In genomic region chr16:91223327-91224067, GRCm38 (mm10) we compare ENCODE assay signal across 13 mouse cellular contexts. TPM values are rescaled to one million over a fixed set of nuclear protein-coding genes. Genes with fewer than 3 reads are reported as not detected.
DNase-seq lines count a peak whose midpoint lies in the region; ATAC-seq lines count a peak whose summit lies in the region.
"Had no signal": no experiment of that assay in that cellular context is flagged by ENCODE, and none has a peak within 500 bp of the region (broad histone marks: within the 10 kb centered on the region; RNA-seq: fewer than 3 reads in every experiment).

No protein-coding gene starts in this region.

- DNase-seq in heart, embryonic 10.5 days (ENCODE audit: low spot score) = no peak
- DNase-seq in heart, adult 9 months (ENCODE audit: low spot score in 2 of 2) = no peak
- peak; percentile 22 for DNase-seq in embryonic facial prominence, embryonic 14.5 days (ENCODE audit: low spot score)
- no peak for DNase-seq in hindbrain, embryonic 14.5 days (ENCODE audit: low spot score)
- peak; percentile 56 for DNase-seq in neural tube, embryonic 10.5 days (ENCODE audit: extremely low spot score, low spot score)
- DNase-seq in urinary bladder, postnatal 10 days (ENCODE audit: low spot score) = no peak
- DNase-seq in B cell, adult 2 months = no peak
- DNase-seq in layer of hippocampus, adult 9-10 months (ENCODE audit: low spot score) = no peak
- DNase-seq: adrenal gland, postnatal 10 days; cerebellum, adult 11 months; kidney, postnatal 36 days had no signal

- peak overlapping the region; percentile 37; the same call in 1 of the 2 replicates for H3K4me3 ChIP-seq in heart, embryonic 10.5 days
- H3K4me3 ChIP-seq in embryonic facial prominence, embryonic 14.5 days (ENCODE audit: low read depth, low read length) = peak overlapping the region; percentile 25
- no peak overlapping the region for H3K4me3 ChIP-seq in hindbrain, embryonic 14.5 days (replicated peaks; ENCODE audit: low read length)
- H3K4me3 ChIP-seq: limb, embryonic 13.5 days had no signal

- H3K27me3 ChIP-seq in heart, embryonic 10.5 days (ENCODE audit: insufficient read depth, poor library complexity, severe bottlenecking) = peaks cover 100% of the 10 kb centered on the region
- H3K27me3 ChIP-seq in embryonic facial prominence, embryonic 14.5 days (replicated peaks; ENCODE audit: control insufficient read depth, insufficient read depth, low read length) = peaks cover 100% of the 10 kb centered on the region
- peaks cover 97% of the 10 kb centered on the region for H3K27me3 ChIP-seq in hindbrain, embryonic 14.5 days (ENCODE audit: control insufficient read depth, insufficient read depth, low read length)

- H3K9ac ChIP-seq in embryonic facial prominence, embryonic 14.5 days (ENCODE audit: low read depth, low read length) = no peak overlapping the region
- H3K9ac ChIP-seq in hindbrain, embryonic 14.5 days = no peak overlapping the region
- H3K9ac ChIP-seq: limb, embryonic 13.5 days had no signal

- peak overlapping the region; percentile 41; the same call in 1 of the 2 replicates for H3K4me2 ChIP-seq in embryonic facial prominence, embryonic 14.5 days (ENCODE audit: low read depth, low read length)
- H3K4me2 ChIP-seq in hindbrain, embryonic 14.5 days (replicated peaks) = peak overlapping the region; percentile 4; the same call in 1 of the 2 replicates

- 2% methylated on average over 35 of the region's 35 CpGs for WGBS in heart, embryonic 10.5 days
- 2% methylated on average over 35 of the region's 35 CpGs for WGBS in embryonic facial prominence, embryonic 14.5 days
- 2% methylated on average over 35 of the region's 35 CpGs for whole genome bisulfite sequencing in hindbrain, embryonic 14.5 days

- no peak overlapping the region for H3K27ac ChIP-seq in heart, embryonic 10.5 days
- H3K27ac ChIP-seq in embryonic facial prominence, embryonic 14.5 days (replicated peaks; ENCODE audit: low read depth, low read length) = no peak overlapping the region
- H3K27ac ChIP-seq in hindbrain, embryonic 14.5 days = no peak overlapping the region
- H3K27ac ChIP-seq: limb, embryonic 13.5 days; macrophage had no signal

- no peaks in the 10 kb centered on the region for H3K9me3 ChIP-seq in heart, embryonic 10.5 days
- no peaks in the 10 kb centered on the region for H3K9me3 ChIP-seq in embryonic facial prominence, embryonic 14.5 days (ENCODE audit: control insufficient read depth, low read length)
- H3K9me3 ChIP-seq in hindbrain, embryonic 14.5 days (ENCODE audit: control insufficient read depth, low read length) = no peaks in the 10 kb centered on the region
- H3K9me3 ChIP-seq: limb, embryonic 13.5 days had no signal

- H3K36me3 ChIP-seq in heart, embryonic 10.5 days = no peaks in the 10 kb centered on the region
- no peaks in the 10 kb centered on the region for H3K36me3 ChIP-seq in embryonic facial prominence, embryonic 14.5 days (ENCODE audit: control insufficient read depth, insufficient read depth, low read length)
- no peaks in the 10 kb centered on the region for H3K36me3 ChIP-seq in hindbrain, embryonic 14.5 days (replicated peaks; ENCODE audit: control insufficient read depth, insufficient read depth)
- H3K36me3 ChIP-seq: limb, embryonic 13.5 days had no signal

- H3K4me1 ChIP-seq in heart, embryonic 10.5 days = peaks cover 52% of the 10 kb centered on the region
- H3K4me1 ChIP-seq in embryonic facial prominence, embryonic 14.5 days (ENCODE audit: control insufficient read depth, insufficient read depth, low read length) = 0 out of 2 replicates have a peak, but pooled peaks cover 3% of the 10 kb centered on the region
- peaks cover 7% of the 10 kb centered on the region; the same call in 1 of the 2 replicates for H3K4me1 ChIP-seq in hindbrain, embryonic 14.5 days (replicated peaks; ENCODE audit: control insufficient read depth, insufficient read depth, low read length)

- no peak for ATAC-seq in embryonic facial prominence, embryonic 14.5 days (ENCODE audit: low read depth)
- no peak for ATAC-seq in hindbrain, embryonic 14.5 days (ENCODE audit: low FRiP score)

RNA-seq across cellular contexts. Expression of gene Olig2, which starts 1.8 kb away (rescaled TPM):
- not detected in 2 replicates for polyA plus RNA-seq in heart, embryonic 10.5 days (2016; fragmentation: Nextera tagmentation; extraction: Ambion mirVana)
- 1.1 and 1.3 TPM in 2 replicates for polyA plus RNA-seq in embryonic facial prominence, embryonic 14.5 days (2014; fragmentation: Nextera tagmentation; extraction: Ambion mirVana)
- 10.9 and 14.1 TPM in 2 replicates for polyA plus RNA-seq in hindbrain, embryonic 14.5 days (2014; fragmentation: Nextera tagmentation; extraction: Ambion mirVana)
- polyA plus RNA-seq: limb, embryonic 13.5 days; macrophage had no signal

RNA-seq across cellular contexts. Expression of gene Olig1, which starts 46.1 kb away (rescaled TPM):
- polyA plus RNA-seq in heart, embryonic 10.5 days (2016; fragmentation: Nextera tagmentation; extraction: Ambion mirVana) = 0.10 and 0.21 TPM in 2 replicates
- polyA plus RNA-seq in embryonic facial prominence, embryonic 14.5 days (2014; fragmentation: Nextera tagmentation; extraction: Ambion mirVana) = 4.1 and 4.2 TPM in 2 replicates
- polyA plus RNA-seq in hindbrain, embryonic 14.5 days (2014; fragmentation: Nextera tagmentation; extraction: Ambion mirVana) = 93.4 and 118 TPM in 2 replicates
- polyA plus RNA-seq: macrophage had no signal

Comparison
In these comparisons a context has a peak if more than half of its experiments do, and no peak if none do; other contexts are left out.
1. DNase-seq: peak in embryonic facial prominence, embryonic 14.5 days (single experiment) and neural tube, embryonic 10.5 days (single experiment); none in heart, embryonic 10.5 days (single experiment), heart, adult 9 months (0 of 2), hindbrain, embryonic 14.5 days (single experiment), urinary bladder, postnatal 10 days (single experiment), B cell, adult 2 months (0 of 2) and layer of hippocampus, adult 9-10 months (single experiment).
2. RNA of gene Olig1, which starts 46.1 kb away (polyA plus RNA-seq): 93.4 to 118 TPM in hindbrain, embryonic 14.5 days; 4.1 to 4.2 TPM in embryonic facial prominence, embryonic 14.5 days and 0.10 to 0.21 TPM in heart, embryonic 10.5 days; every median in the first group is over 10 times any median in the second.